Mouse (Mus musculus): ENCODE results near the gene Krt36.

DNA sequence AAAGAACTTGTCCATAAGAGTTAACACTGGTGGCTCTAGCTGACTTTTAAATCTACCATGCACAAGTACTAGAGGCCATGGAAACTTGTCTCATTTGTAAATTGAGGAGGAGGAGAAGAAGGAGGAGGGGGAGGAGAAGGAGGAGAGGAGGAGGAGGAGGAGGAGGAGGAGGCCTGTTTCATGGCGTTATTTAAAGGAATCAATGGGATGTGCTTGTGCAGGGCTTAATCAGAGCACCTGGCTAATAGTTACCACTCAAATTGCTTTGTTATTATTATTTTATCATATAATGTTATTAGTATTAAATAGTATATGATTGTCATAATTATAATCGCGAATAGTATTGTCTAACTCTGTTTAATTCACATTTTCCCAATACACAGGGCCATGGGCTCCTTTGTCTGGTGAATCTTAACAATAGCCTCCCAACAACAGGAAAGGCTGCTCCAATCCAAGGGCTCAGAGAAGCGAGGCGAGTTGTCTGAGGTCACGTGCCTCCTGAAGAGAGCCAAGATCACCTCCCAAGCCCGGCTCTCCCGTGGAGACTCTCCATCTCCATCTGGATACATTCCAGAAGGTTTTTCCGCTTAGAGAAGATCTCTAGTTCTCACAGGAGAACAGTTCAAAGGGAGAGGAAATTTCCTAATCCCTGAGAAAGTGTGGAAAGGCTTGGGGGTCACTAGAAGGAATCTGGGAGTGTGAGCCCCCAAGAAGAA lies 43.3 kb upstream of the Krt36 start, which contains the start of gene Krt19:
- TF ChIP-seq CTCF (IDR thresholded peaks at IDR 0.05; ENCODE audit: extremely low read depth, insufficient read depth, low read length) (no peak), POLR2A (IDR thresholded peaks at IDR 0.05; ENCODE audit: extremely low read depth, insufficient read depth, low read length) (no peak)

Measured in cortical plate, adult 2 months (tissue).